Mouse (Mus musculus) embryo, embryonic 11.5 days (tissue): ENCODE measurements around the gene Slc7a5.

Experiments used
- DNase-seq: peaks from one replicate; pipeline ENCODE4 v3.0.0-alpha.2; 2012; ENCODE audit warnings: low read depth, low spot score

Slc7a5 gene

DNA sequence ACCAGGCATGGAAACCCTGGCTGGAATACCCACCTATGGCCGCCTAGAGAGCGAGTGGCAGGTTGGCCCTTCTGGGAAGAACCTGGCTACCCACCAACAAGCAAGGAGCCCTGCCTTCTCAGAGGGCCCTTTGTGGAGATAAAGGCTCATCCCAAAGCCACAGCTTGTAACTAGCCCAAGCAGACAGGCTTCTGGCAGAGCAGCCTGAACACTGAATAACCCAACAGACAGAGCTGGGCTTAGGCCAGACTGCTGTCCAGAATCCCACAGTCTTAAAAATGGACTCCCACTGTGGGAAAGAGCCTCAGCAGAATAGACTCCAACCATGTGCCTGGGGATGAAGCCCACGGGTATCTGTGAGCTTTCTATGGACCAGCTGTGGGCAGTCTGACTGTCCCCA, 23.3 kb downstream of the Slc7a5 start:
- DNase-seq: no peak

DNA sequence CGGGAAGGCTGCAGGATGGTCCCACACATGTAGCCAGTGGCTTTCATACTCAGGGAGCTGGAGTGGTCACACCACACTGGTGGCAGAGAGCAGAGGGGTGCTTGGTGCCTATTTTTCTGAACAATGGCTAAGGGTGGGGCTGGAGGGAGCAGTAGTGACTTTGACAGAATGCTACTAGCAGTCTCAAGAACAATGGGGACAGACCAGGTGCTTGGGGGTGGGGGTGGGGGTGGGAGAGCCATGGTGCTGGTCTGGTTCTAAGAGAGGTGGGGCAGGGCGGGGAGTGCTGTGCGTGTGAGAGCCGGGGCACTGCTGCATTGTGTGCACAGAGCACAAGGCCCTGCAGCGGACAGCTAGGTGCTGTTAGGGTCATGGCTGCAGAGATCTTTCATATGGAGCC, 25.6 kb downstream of the Slc7a5 start:
- no peak for DNase-seq

DNA sequence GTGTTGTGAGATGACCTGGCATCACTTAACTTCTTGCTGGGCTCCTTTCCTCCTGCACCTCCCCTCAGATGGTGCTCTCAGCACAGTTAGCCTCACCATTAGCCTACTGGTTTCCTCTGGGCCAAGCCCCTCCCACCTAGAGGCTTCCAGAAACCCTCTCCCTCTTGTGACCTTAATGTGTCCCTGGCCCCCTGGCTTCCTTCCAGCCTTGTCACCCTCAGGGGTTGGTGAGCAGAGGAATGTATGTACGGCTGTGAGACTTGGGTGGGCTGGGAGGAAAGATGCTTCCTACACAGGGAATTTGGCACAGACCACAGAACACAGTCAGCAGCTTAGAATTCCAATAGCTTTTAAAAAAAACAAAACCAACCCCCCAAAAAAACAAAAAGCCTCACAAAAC, 26.7 kb downstream of the Slc7a5 start:
- DNase-seq: no peak

DNA sequence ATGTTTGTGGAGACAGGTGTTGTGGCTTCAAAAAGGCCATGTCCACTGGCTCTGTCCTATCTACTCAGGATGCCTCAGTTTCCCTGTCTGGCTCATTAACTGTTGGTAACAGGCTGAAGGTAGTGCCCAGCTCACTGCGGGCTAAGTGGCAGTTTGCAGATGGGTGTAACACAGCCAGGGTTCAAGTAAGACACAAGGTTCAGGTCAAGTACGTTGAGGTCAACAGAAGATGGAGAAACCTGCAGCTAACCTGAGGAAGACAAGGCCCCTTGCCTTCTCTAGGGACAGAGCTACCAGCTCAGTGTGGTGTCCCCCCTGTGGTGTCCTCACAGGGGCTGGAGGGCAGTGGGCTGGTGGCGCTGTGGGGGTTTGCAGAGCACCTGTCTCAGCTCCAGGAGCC, 27.8 kb downstream of the Slc7a5 start:
- DNase-seq: no peak

DNA sequence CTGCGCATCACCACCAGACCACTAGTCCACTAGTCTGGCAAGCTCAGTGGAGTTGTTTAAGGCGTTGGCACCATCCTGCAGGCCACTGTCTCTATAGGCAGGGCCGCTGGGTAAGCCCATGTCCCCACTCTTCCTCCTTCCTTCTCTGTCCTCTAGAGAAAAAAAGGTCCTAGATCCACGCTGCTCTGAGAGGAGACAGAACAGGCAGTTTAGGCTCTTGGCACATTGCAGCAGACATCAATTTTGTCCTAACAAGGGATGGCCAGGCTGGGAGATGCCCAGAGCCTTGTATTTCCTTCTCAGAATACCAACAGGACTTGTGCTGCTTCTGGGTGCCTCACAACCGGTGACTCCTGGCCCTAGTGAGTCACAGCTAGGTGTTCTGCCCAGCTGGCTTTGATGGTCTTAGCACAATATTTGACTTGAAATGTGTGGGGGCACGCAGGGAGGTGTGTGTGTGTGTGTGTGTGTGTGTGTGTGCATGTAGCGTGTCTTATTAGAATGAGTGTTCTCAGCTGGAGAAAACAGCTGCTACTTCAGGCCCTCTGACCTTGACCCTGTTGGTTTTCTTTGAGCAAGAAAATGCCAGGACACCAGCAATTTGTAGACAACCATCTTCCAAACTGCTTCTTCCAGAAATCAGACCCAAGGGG, 29.5 kb downstream of the Slc7a5 start:
- DNase-seq: no peak

DNA sequence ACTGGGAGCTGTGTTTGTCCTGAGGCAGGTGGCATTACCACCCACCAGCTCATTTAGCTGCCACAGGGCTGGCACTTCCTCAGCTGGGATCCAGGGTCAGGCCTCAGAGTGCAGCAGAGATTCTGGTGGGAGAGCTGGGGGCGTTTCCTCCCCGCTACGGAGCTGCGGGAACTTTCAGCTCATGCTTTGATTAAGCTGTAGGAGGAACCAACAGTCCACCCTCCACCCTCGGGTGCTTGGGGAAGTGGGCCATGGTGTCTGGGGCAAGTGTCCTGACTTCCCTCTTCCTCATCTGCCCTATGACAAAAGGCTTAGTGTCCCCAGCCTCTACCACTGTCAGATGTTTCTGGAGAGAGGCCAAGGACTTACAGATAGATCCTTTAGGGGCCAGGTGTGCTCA, 30.3 kb downstream of the Slc7a5 start:
- DNase-seq: no peak

DNA sequence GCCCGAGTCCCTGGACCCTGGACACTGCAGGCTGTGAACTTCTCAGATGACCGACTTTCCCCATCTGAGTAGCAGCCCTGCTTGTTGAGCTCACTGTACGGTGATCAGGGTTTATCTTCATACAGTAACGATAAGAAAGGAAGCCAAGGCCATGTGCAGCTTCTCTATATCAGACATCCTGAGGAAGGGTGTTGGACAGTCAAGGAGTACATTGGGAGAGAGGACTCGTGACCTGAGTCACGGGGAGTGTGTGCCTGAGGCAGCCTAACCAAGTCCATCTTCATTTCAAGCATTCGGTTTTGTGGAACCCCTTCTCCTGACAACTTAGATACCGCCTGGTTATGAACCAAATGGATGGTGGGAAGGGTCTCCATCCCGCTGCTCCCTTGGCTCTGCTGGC, 32.0 kb downstream of the Slc7a5 start:
- no peak for DNase-seq

DNA sequence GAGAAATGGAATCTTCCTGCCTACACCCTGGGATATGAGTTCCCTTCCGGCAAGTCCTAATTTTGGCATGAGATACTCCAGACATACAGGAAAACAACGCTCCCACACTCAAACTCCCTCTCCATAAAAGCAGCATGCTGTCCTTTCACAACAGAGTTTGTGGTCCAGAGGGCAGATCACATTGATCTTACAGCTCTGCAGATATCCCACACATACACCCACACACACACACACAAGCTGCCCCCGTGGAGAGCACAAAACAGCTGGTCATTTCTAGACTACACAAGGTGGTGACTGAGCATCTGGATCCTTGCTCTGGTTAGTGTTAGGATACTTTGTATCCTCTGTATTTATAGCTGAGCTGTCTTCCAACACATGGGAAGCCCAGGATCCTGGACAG, 32.4 kb downstream of the Slc7a5 start:
- no peak for DNase-seq

DNA sequence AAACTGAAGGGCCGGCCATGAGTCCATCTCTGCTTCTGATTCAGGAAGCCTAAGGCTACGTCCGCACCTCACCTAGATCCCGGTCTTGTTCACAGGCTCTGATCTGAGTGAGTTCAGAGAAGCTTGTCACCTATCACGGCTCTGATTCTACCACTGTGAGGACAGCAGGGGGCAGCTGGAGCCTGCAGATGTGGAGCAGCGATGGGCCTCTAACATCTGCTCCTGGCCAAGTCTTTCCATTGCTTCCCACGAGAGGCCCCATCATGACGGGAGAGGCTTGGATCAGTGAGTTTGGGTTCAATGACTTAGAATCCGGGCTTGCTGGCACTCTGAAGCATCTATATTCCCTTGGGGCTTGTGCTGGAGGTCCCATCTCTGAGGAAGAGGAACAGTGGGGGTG, 33.5 kb downstream of the Slc7a5 start:
- DNase-seq: no peak

DNA sequence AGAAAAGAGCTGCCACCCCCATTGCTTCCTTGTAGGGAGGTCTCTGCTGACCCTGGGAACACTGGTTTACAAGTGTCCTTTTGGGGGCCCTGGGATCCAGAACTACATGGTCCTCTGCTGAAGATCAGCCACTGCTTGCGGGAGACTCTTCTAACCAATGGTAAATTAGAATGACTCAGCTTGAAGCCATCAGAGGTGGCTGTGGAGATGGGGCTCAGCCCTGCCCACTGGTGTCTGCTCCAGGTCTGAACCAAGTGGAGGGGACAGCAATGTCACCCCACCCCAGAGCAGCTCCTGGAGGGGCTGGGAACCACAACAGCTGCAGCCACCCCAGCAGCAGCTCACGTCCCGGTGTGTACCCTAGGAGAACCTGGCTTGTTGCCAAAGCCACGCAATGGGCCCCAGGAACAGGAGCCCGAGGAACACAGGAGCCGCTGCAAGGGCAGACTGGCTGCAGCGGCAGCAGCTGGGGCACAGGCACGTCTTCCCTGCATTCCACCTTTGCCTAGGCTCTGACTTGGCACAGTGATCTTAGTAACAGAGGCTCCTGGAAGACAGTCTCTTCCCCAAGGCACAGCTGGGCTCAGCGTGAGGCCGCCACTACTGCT, 35.6 kb downstream of the Slc7a5 start:
- no peak for DNase-seq

DNA sequence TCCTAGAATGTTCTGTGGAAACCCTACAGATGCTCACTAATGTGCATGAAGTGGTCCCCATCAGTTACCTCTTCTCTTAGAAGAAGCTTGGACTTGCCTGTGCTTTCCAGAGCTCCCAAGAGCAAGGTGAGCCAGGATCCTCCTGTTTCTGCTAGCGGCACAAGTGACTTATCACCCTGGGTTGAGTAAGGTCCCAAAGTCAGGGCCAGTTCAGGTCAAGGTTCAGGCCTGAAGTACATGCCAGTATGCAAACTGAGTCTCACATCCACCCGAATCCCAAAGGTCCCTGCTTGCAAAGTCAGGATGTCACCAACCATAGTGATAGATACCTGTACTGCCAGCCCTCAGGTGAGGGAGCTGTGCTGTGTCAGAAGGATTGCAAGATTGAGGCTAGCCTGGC, 37.3 kb downstream of the Slc7a5 start:
- DNase-seq: no peak

DNA sequence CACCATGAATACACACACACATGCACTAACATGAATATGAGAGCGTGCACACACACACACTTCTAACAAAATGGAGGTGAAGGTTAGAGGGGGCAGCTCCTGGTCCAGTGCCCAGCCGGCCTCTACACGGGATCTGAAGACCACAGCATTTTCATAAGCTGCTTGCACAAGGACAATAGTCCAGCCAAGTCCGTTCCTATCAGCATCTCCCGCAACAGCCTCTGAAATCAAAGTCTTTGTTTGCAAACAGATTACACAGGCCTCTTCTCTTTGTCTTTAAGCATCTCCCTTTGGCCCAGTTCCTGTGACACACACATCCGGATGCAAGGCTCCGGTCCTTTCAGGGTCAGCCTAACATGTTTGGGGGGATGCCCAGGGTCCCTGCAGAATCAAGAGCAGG, 38.6 kb downstream of the Slc7a5 start:
- no peak for DNase-seq

DNA sequence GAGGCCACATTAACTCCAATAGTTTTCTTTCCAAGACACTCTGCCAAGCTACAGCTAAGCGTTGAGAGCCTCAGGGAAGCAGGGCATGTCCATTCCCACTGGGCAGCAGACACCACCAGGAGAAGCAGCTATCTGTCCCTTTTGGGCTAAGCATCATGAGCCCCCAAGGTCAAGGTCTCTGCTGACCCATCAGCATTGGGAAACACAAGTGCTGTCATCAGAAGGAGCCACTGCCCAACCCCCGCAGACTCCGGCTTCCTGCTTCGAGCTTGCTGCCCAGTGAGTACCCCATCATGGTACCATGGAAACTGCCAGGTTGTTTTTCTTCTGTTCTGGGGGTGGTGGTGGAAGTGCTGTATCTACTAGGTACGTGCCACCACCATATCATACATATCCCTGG, 39.3 kb downstream of the Slc7a5 start:
- DNase-seq: no peak

DNA sequence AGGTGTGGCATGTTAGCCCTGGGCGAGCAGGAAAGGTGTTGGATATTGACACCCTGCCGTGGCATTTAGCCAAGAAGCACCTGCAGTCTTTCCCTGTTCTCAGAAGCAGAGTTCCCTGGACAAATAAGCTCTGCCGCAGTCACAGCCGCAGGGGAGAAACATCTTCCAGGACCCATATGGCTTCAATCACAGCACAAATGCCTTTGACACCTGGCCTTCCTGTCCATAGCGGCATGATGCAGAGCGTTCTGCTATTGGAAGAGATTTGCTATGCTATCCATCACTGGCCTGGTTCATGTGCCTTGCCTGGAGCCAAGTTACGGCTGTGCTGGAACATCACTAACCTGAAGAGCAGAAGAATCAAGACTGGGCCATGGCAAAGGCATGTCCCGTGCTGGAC, 42.1 kb downstream of the Slc7a5 start:
- DNase-seq: no peak

DNA sequence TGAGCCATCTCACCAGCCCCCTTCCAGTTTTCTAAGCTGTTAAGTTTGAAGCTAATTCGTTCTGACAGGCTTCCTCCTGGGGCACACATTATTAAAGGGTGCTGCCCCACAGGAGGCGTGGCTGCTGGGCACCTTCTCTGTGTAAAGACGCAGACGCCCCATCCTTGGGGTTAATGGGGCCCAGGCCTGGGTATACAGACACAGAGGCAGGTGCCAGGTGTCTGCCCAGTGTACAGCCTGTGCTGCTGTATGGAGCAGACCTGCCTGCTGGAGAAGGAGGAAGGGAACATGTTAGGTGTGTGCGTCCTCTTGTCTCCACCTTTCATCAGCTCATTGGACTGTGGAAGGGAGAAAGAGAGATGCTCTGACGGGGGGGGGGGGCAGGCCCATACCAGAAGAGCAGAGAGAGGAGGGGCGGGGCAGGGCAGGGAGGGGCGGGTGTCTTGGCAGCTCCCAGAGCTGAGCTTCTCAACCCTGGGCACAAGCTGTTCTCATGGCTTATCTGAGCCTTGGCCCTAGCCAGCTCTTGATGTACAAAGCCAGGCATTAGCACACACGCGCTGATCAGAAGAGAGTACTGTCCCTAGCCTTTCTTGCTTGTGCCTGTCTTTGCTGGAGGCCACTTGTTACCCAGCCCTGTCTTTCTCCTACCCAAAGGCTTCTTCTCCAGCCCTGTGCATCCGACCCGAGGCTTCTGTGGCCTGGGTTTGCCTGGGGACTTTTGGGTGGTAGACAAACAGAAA, 45.5 kb downstream of the Slc7a5 start:
- no peak for DNase-seq

DNA sequence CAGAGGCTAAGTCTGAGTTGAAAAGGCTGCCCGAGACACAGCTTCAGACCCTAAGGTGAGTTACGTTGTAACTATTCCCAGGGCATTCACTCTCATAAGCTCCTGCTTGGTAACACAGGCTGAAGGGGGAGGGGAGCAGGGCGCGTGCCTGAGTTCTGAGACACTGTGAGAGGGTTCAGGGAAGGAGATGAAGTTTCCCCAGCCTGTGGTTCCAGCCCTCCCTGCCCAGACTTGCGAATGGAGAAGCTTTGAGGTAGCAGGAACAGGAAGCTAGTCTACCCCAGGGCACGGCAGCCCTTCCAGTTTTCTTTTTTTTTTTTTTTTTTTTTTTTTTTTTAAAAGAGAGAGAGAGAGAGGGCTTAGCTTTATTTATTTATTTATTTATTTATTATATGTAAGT, 46.2 kb downstream of the Slc7a5 start:
- DNase-seq: no peak

DNA sequence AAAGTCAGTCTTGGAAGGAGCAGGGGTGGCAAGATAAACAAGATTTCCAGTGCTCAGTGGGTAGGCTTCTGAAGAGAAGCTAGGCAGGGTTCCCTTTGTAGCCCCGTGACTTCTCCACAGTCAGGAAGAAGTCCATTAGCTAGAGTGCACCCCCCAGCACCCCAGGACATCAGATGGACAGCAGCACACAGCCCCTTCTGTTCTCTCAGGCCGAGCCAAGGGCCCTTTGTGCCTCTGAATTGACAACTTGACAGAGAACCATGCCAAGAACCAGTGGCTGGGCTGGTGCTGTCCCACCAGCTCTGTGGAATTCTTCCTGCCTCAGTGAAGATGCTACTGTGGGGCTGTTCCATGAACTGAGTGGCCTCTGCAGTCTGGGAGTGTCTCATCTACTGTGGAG, 49.7 kb downstream of the Slc7a5 start:
- no peak for DNase-seq

DNA sequence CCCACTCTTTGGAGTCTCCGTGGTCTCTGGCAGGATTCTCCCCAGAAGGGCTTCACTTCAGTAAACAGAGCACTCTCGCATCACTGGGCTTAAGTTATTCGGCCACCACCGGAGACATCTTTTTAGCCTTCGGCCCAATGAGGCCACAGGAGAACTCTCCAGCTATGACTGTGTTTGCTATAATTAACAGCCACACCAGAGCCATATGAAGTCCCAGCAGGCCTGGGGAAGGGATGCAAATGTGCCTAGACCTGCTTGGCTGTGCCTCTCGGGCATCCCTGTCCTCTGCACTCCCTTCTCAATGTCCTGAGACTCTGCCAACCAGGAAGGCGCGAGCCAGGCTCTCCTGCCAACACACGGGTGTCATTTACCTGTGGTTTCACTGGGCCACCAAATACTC, 50.2 kb downstream of the Slc7a5 start:
- DNase-seq: no peak

DNA sequence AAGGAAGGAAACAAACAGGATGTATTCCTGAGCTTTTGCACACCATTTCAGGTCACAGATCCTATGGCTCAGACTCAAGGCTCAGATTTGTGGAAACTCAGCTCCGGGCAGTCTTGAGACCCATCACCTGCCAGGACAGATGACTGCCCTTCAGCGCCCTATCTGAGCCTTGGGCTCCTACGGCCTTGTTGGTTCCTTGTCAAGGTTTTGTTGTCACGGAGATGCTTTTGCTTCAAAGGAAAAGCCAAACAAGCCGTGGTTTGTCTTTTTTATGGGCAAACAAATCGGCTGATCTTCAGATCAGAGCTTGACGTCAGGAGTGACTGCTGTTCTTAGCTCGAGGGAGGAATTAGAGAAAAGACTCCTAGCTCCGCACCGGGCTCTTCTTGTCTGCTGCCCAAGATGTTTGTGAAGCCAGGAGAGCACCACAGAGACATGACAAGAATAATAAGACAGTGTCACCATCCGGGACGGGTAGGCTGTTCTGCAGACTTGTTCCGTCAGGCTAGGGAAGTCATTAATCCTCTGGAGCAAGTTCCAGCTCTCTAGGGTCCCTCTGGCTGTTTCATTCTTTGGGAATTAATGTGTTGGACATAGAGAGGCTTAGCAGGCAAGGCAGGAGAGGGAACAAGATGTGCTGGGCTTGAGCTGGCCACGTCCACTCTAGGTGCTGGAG, 51.3 kb downstream of the Slc7a5 start:
- DNase-seq: no peak

DNA sequence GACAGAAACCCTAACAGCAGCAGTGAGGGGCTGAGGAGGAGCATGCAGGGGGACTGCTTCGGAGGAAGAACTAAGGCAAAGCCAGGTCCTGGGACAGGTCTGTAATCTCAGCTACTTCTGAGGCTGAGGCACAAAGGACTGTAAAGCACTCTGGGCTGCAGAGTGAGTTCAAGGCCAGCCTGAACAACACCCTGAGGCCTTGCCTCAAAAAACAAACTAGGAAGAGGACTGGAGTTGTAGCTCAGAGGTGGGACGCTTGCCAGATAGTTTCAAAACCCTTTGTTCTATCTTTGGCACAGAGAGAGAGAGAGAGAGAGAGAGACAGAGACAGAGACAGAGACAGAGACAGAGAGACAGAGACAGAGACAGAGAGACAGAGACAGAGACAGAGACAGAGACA, 53.9 kb downstream of the Slc7a5 start:
- no peak for DNase-seq

DNA sequence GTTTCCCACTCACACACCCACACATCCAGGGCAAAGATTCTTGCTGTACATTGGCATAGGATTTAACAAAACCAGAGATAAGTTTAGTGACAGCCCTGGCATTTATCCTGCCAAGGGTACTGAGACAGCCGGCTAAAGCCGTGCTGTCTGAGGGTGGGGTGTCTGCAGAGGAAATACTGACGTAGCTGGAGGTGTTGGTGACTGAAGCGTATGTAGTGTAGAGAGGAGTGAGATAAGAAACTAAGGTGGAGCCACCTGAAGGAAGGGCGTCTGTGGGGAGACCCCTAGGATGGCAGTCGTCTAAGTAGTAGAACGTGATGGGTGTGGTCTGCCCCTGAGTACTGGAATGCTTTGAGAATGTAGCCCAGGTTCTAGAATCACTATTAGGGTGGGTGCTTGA, 55.0 kb downstream of the Slc7a5 start:
- no peak for DNase-seq

DNA sequence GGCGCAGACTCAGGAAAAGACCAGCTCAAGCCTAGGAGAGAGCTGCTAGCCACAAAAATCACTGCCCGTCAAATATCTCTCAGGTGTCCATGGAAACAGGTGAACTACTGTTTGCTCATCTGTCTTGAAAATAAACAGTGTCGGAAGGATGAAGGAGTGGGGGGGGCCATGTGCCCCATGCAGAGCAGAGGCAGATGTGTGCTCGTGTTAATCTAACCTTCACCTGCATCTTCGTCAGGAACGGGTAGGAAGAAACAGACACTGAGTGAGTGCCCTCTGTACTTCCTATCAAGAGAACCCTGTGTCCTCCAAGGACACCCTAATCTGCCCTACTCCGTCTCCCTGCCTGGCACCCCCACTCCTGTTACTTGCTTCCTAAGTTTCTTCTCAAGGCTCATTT, 55.8 kb downstream of the Slc7a5 start:
- DNase-seq: no peak
